Mouse (Mus musculus) CH12.LX (cell line): ENCODE measurements around the gene Ikzf1. TPM values are rescaled to one million over a fixed set of nuclear protein-coding genes. Genes with fewer than 3 reads are reported as not detected.

Source experiments
- DNase-seq: peaks from one replicate; pipeline ENCODE4 v3.0.0-alpha.2; 2013; ENCODE audit errors: extremely low read depth
- H3K27ac ChIP-seq: 2 replicates; pipeline ENCODE4 v1.5.1; 2012; ENCODE audit warnings: low read depth, mild to moderate bottlenecking, control low read depth, moderate library complexity; ENCODE audit not compliant: insufficient read depth
- H3K27me3 ChIP-seq: replicated peaks from 2 replicates; pipeline ENCODE3; 2012; ENCODE audit warnings: inconsistent platforms
- H3K36me3 ChIP-seq, 2 experiments: replicated peaks in 1 of 2; 2 replicates each; pipeline versions ENCODE3 to v1.6.1; 2012; ENCODE audit warnings: inconsistent platforms in 1 of 2, low read length in 1 of 2, mild to moderate bottlenecking in 1 of 2, mixed read lengths in 1 of 2, moderate library complexity in 1 of 2; ENCODE audit not compliant: control insufficient read depth in 1 of 2, insufficient read depth in 1 of 2
- H3K4me1 ChIP-seq, 2 experiments: 2 replicates each; pipeline ENCODE4 v1.6.1; 2012; ENCODE audit warnings: inconsistent platforms in 1 of 2, moderate library complexity in 1 of 2; ENCODE audit not compliant: insufficient read depth in 2 of 2, control insufficient read depth in 1 of 2
- H3K4me2 ChIP-seq: 2 replicates; pipeline ENCODE4 v1.6.1; 2012; ENCODE audit warnings: low read depth, mild to moderate bottlenecking, control low read depth; ENCODE audit not compliant: poor library complexity, insufficient read depth, severe bottlenecking
- H3K4me3 ChIP-seq, 3 experiments: fragments of 150-350 bp in 1 of 3; sonication (generic) in 1 of 3; replicated peaks in 1 of 3; 2 replicates each; pipeline versions ENCODE3 to v1.5.1; 2011 to 2012; ENCODE audit warnings: low read depth in 2 of 3, low read length in 2 of 3, mild to moderate bottlenecking in 2 of 3, moderate library complexity in 2 of 3, control low read depth in 1 of 3, improper control_type of control experiment in 1 of 3, inconsistent platforms in 1 of 3, mixed read lengths in 1 of 3; ENCODE audit not compliant: poor library complexity in 1 of 3
- H3K79me2 ChIP-seq: replicated peaks from 2 replicates; pipeline ENCODE4 v1.6.1; 2012; ENCODE audit warnings: mild to moderate bottlenecking, moderate library complexity; ENCODE audit not compliant: control insufficient read depth, poor library complexity, insufficient read depth, severe bottlenecking; ENCODE audit errors: extremely low read depth
- H3K9ac ChIP-seq: 2 replicates; pipeline ENCODE4 v1.6.1; 2012; ENCODE audit warnings: low read depth, mild to moderate bottlenecking, control low read depth, moderate library complexity; ENCODE audit not compliant: insufficient read depth
- H3K9me3 ChIP-seq: replicated peaks from 2 replicates; pipeline ENCODE3; 2012; ENCODE audit warnings: low read length, inconsistent platforms, mixed read lengths
- CHD1 ChIP-seq: IDR thresholded peaks from 2 replicates; pipeline ENCODE4 v1.6.1; 2012; ENCODE audit warnings: low read depth, low read length, improper control_type of control experiment, inconsistent platforms
- CHD2 ChIP-seq: IDR thresholded peaks from 2 replicates; pipeline ENCODE4 v1.6.1; 2011; ENCODE audit warnings: low read length, improper control_type of control experiment
- CTCF ChIP-seq, 2 experiments: IDR thresholded peaks in 1 of 2; conservative IDR thresholded peaks in 1 of 2; 2 replicates each; pipeline ENCODE4 v1.5.1; 2011 to 2012; ENCODE audit warnings: low read depth in 2 of 2, low read length in 2 of 2, improper control_type of control experiment in 1 of 2, inconsistent platforms in 1 of 2, mild to moderate bottlenecking in 1 of 2, moderate library complexity in 1 of 2
- E2F4 ChIP-seq: IDR thresholded peaks from 2 replicates; pipeline ENCODE4 v1.6.1; 2011; ENCODE audit warnings: low read depth, low read length, improper control_type of control experiment; ENCODE audit not compliant: insufficient replicate concordance
- ELF1 ChIP-seq: IDR thresholded peaks from 2 replicates; pipeline ENCODE4 v1.6.1; 2014; ENCODE audit warnings: low read depth, mild to moderate bottlenecking, inconsistent platforms, low read length, improper control_type of control experiment
- EP300 ChIP-seq: IDR thresholded peaks from 2 replicates; pipeline ENCODE4 v1.6.1; 2011; ENCODE audit warnings: low read length, improper control_type of control experiment
- ETS1 ChIP-seq: conservative IDR thresholded peaks from 2 replicates; pipeline ENCODE4 v1.6.1; 2012; ENCODE audit warnings: low read depth, mild to moderate bottlenecking, inconsistent platforms, low read length, improper control_type of control experiment, moderate library complexity
- HCFC1 ChIP-seq: IDR thresholded peaks from 2 replicates; pipeline ENCODE4 v1.6.1; 2012; ENCODE audit warnings: low read depth, mild to moderate bottlenecking, inconsistent platforms, low read length, improper control_type of control experiment
- IRF4 ChIP-seq: IDR thresholded peaks from 2 replicates; pipeline ENCODE4 v1.6.1; 2014; ENCODE audit warnings: low read depth, mild to moderate bottlenecking, inconsistent platforms, low read length, improper control_type of control experiment
- JUN ChIP-seq: IDR thresholded peaks from 2 replicates; pipeline ENCODE4 v1.6.1; 2011; ENCODE audit warnings: low read depth, mild to moderate bottlenecking, low read length, improper control_type of control experiment, moderate library complexity; ENCODE audit not compliant: insufficient read depth
- JUND ChIP-seq: conservative IDR thresholded peaks from 2 replicates; pipeline ENCODE4 v1.6.1; 2011; ENCODE audit warnings: low read depth, low read length, improper control_type of control experiment
- KAT2A ChIP-seq: IDR thresholded peaks from 2 replicates; pipeline ENCODE4 v1.6.1; 2012; ENCODE audit warnings: low read length, improper control_type of control experiment, inconsistent platforms; ENCODE audit not compliant: insufficient replicate concordance
- MAFK ChIP-seq: IDR thresholded peaks from 2 replicates; pipeline ENCODE4 v1.6.1; 2011; ENCODE audit warnings: low read length, improper control_type of control experiment; ENCODE audit not compliant: insufficient replicate concordance
- MAX ChIP-seq: IDR thresholded peaks from 2 replicates; pipeline ENCODE4 v1.6.1; 2011; ENCODE audit warnings: low read length, improper control_type of control experiment
- MAZ ChIP-seq: IDR thresholded peaks from 2 replicates; pipeline ENCODE4 v1.6.1; 2012; ENCODE audit warnings: low read depth, mild to moderate bottlenecking, inconsistent platforms, low read length, improper control_type of control experiment, moderate library complexity
- MEF2A ChIP-seq: IDR thresholded peaks from 2 replicates; pipeline ENCODE4 v1.6.1; 2014; ENCODE audit warnings: low read depth, mild to moderate bottlenecking, inconsistent platforms, low read length, improper control_type of control experiment, borderline replicate concordance
- MYC ChIP-seq: IDR thresholded peaks from 2 replicates; pipeline ENCODE4 v1.6.1; 2011; ENCODE audit warnings: low read depth, mild to moderate bottlenecking, improper control_type of control experiment, low read length
- NELFE ChIP-seq: IDR thresholded peaks from 2 replicates; pipeline ENCODE4 v1.6.1; 2011; ENCODE audit warnings: low read depth, low read length, improper control_type of control experiment
- NRF1 ChIP-seq: IDR thresholded peaks from 2 replicates; pipeline ENCODE4 v1.6.1; 2014; ENCODE audit warnings: low read depth, mild to moderate bottlenecking, inconsistent platforms, low read length, improper control_type of control experiment, moderate library complexity
- PAX5 ChIP-seq: IDR thresholded peaks from 2 replicates; pipeline ENCODE4 v1.6.1; 2012; ENCODE audit warnings: low read length, inconsistent platforms, mixed read lengths
- POLR2A ChIP-seq: IDR thresholded peaks from 2 replicates; pipeline ENCODE4 v1.6.1; 2011; ENCODE audit warnings: low read depth, mild to moderate bottlenecking, improper control_type of control experiment, low read length
- POLR2AphosphoS2 ChIP-seq: IDR thresholded peaks from 2 replicates; pipeline ENCODE4 v1.6.1; 2011; ENCODE audit warnings: low read depth, low read length, improper control_type of control experiment
- RAD21 ChIP-seq: IDR thresholded peaks from 2 replicates; pipeline ENCODE4 v1.6.1; 2011; ENCODE audit warnings: low read depth, mild to moderate bottlenecking, low read length, improper control_type of control experiment, moderate library complexity
- SIN3A ChIP-seq: IDR thresholded peaks from 2 replicates; pipeline ENCODE4 v1.6.1; 2012; ENCODE audit warnings: low read length, improper control_type of control experiment, inconsistent platforms
- SMC3 ChIP-seq: IDR thresholded peaks from 2 replicates; pipeline ENCODE4 v1.6.1; 2011; ENCODE audit warnings: low read depth, low read length, improper control_type of control experiment
- TBP ChIP-seq: conservative IDR thresholded peaks from 2 replicates; pipeline ENCODE4 v1.6.1; 2011; ENCODE audit warnings: low read depth, low read length, improper control_type of control experiment
- TCF12 ChIP-seq: IDR thresholded peaks from 2 replicates; pipeline ENCODE4 v1.6.1; 2014; ENCODE audit warnings: low read depth, mild to moderate bottlenecking, inconsistent platforms, low read length, improper control_type of control experiment
- UBTF ChIP-seq: IDR thresholded peaks from 2 replicates; pipeline ENCODE4 v1.6.1; 2012; ENCODE audit warnings: low read depth, mild to moderate bottlenecking, inconsistent platforms, low read length, improper control_type of control experiment, moderate library complexity
- USF1 ChIP-seq: IDR thresholded peaks from 2 replicates; pipeline ENCODE4 v1.6.1; 2014; ENCODE audit warnings: low read depth, mild to moderate bottlenecking, inconsistent platforms, low read length, improper control_type of control experiment
- USF2 ChIP-seq: conservative IDR thresholded peaks from 2 replicates; pipeline ENCODE4 v1.6.1; 2011; ENCODE audit warnings: low read depth, low read length, improper control_type of control experiment
- ZC3H11A ChIP-seq: IDR thresholded peaks from 2 replicates; pipeline ENCODE4 v1.6.1; 2012; ENCODE audit warnings: low read depth, mild to moderate bottlenecking, inconsistent platforms, low read length, improper control_type of control experiment
- ZKSCAN1 ChIP-seq: IDR thresholded peaks from 2 replicates; pipeline ENCODE4 v1.6.1; 2012; ENCODE audit warnings: low read depth, inconsistent platforms, low read length, improper control_type of control experiment, borderline replicate concordance
- ZMIZ1 ChIP-seq: IDR thresholded peaks from 2 replicates; pipeline ENCODE4 v1.6.1; 2012; ENCODE audit warnings: low read depth, mild to moderate bottlenecking, inconsistent platforms, low read length, improper control_type of control experiment
- ZNF384 ChIP-seq: IDR thresholded peaks from 2 replicates; pipeline ENCODE4 v1.6.1; 2012; ENCODE audit warnings: low read depth, low read length, improper control_type of control experiment, inconsistent platforms
- dilution Hi-C: fragments of 300-500 bp; cut with MboI; formaldehyde crosslinking; loops from 2 replicates; pipeline ENCODE4 v1.14.3; 2020; ENCODE audit warnings: low sequenced_read_pairs; ENCODE audit not compliant: extremely low pct_unique_long_range_greater_than_20kb, extremely low pct_ligation_motif_present
- in situ Hi-C: fragments of 300-500 bp; cut with MboI; formaldehyde crosslinking; loops from 3 replicates; pipeline ENCODE4 v1.14.3; 2019; ENCODE audit warnings: low sequenced_read_pairs, low pct_ligation_motif_present, low pct_unique_long_range_greater_than_20kb, mixed read lengths
- polyA plus RNA-seq: library from polyadenylated mRNA; unstranded; fragments of >175 nt; gene quantifications from 2 replicates; pipeline ENCODE4 v1.2.1, GENCODE M21; 2012; ENCODE audit warnings: low read depth; ENCODE audit not compliant: insufficient read length
- total RNA-seq, 2 experiments: library from RNA; depleted of rRNA; stranded (reverse); fragments of 300-350 nt in 1 of 2; fragments of >200 nt in 1 of 2; gene quantifications; 2 replicates each; pipeline ENCODE4 v1.2.3; 2012 to 2014

Gene Ikzf1
- total and polyA plus RNA-seq, 3 experiments: 33.1 to 68.7 (median 51.2) TPM

- peaks cover 33% of the 10 kb centered on the region for H3K79me2 ChIP-seq
- no peaks in the 10 kb centered on the region for H3K27me3 ChIP-seq
- in situ Hi-C loops (loop anchor here (25.0 kb wide), 1 partner anchor 272 kb away; no protein-coding TSS in a partner anchor), dilution Hi-C loops (no loop called here)
- peaks cover 0 to 11% of the 10 kb centered on the region in 2 experiments for H3K36me3 ChIP-seq
- H3K9ac ChIP-seq: peak overlapping the region; percentile 99
- peak; percentile 82 for DNase-seq
- no peak for TF ChIP-seq CHD2
- TF ChIP-seq MAFK: no peak; the same call in 1 of the 2 replicates
- no peak for TF ChIP-seq ZKSCAN1
- no peak for TF ChIP-seq ZNF384
- 0 out of 2 replicates have a peak, but pooled peaks have one; percentile 21 for TF ChIP-seq NRF1
- no peak; the same call in 1 of the 2 replicates for TF ChIP-seq POLR2AphosphoS2
- TF ChIP-seq MEF2A: no peak
- TF ChIP-seq RAD21: no peak; the same call in 1 of the 2 replicates
- peak; percentile 4; the same call in 1 of the 2 replicates for TF ChIP-seq IRF4
- TF ChIP-seq E2F4: 0 out of 2 replicates have a peak, but pooled peaks have one; percentile 3
- TF ChIP-seq SIN3A: peak; percentile 65; the same call in 1 of the 2 replicates
- no peak for TF ChIP-seq CTCF (conservative IDR thresholded peaks at IDR 0.05 in 1 of 2, IDR thresholded peaks at IDR 0.05 in 1 of 2; ENCODE audit: low read depth in 2 of 2, low read length in 2 of 2)
- no peak for TF ChIP-seq UBTF
- peak; percentile 65 for TF ChIP-seq USF1
- TF ChIP-seq HCFC1: peak; percentile 48
- TF ChIP-seq NELFE: peak; percentile 72
- TF ChIP-seq JUND: no peak
- TF ChIP-seq TCF12: peak; percentile 32; the same call in 1 of the 2 replicates
- TF ChIP-seq POLR2A: peak; percentile 79
- no peak; the same call in 1 of the 2 replicates for TF ChIP-seq EP300
- TF ChIP-seq MAZ: no peak
- TF ChIP-seq KAT2A: no peak
- TF ChIP-seq PAX5: no peak
- TF ChIP-seq ETS1: peak; percentile 43; the same call in 1 of the 2 replicates
- TF ChIP-seq SMC3: peak; percentile 27; the same call in 1 of the 2 replicates
- peak; percentile 52 for TF ChIP-seq ZMIZ1
- TF ChIP-seq ZC3H11A: no peak
- no peak for TF ChIP-seq JUN
- peak; percentile 71 for TF ChIP-seq ELF1
- peak; percentile 66; the same call in 1 of the 2 replicates for TF ChIP-seq TBP
- TF ChIP-seq MAX: peak; percentile 76
- TF ChIP-seq MYC: peak; percentile 8
- TF ChIP-seq CHD1: no peak; the same call in none of the 2 replicates
- TF ChIP-seq USF2: peak; percentile 43
- H3K27ac ChIP-seq: peak overlapping the region; percentile 90
- H3K9me3 ChIP-seq: peaks cover 13% of the 10 kb centered on the region
- peak overlapping the region; percentile 25 for H3K4me2 ChIP-seq
- H3K4me1 ChIP-seq: peaks cover 20 to 55% of the 10 kb centered on the region in 2 experiments
- H3K4me3 ChIP-seq: peak overlapping the region; percentile 44 to 53 (median 51)
Observed at GRCm38 (mm10) chr11:11690059-11690844, 5.4 kb downstream of the Ikzf1 start.
